Comparison of ENCODE assay signal across 18 mouse cellular contexts in genomic region chr5:12297331-12297730, GRCm38 (mm10).
"Had no signal": no experiment of that assay in that cellular context is flagged by ENCODE, and none has a peak within 500 bp of the region (broad histone marks: within the 10 kb centered on the region; RNA-seq: fewer than 3 reads in every experiment).

No protein-coding gene starts in this region.

- H3K36me3 ChIP-seq: liver, embryonic 13.5 days; midbrain, embryonic 12.5 days; midbrain, embryonic 15.5 days; neural tube, embryonic 13.5 days; stomach, embryonic 15.5 days had no signal

- H3K27ac ChIP-seq: layer of hippocampus, adult 2 months; left cerebral cortex, adult 2 months; liver, embryonic 13.5 days; midbrain, embryonic 12.5 days; midbrain, embryonic 15.5 days; neural tube, embryonic 13.5 days; stomach, embryonic 15.5 days had no signal

- DNase-seq: kidney, adult 18-20 months; kidney, adult 9 months; kidney, postnatal 14 days; layer of hippocampus, adult 9-11 months; layer of hippocampus, postnatal 36 days; liver, embryonic 13.5 days; lung, adult 2 months; lung, postnatal 14 days; lung, postnatal 4 days; right cerebral cortex, postnatal 25 days; spleen, adult 18-20 months; thymus, postnatal 36 days had no signal

- H3K9me3 ChIP-seq: liver, embryonic 13.5 days; midbrain, embryonic 12.5 days; midbrain, embryonic 15.5 days; neural tube, embryonic 13.5 days; stomach, embryonic 15.5 days had no signal

- H3K27me3 ChIP-seq: liver, embryonic 13.5 days; midbrain, embryonic 12.5 days; midbrain, embryonic 15.5 days; neural tube, embryonic 13.5 days; stomach, embryonic 15.5 days had no signal

- H3K9ac ChIP-seq: liver, embryonic 13.5 days; midbrain, embryonic 12.5 days; midbrain, embryonic 15.5 days; neural tube, embryonic 13.5 days; stomach, embryonic 15.5 days had no signal

- H3K4me2 ChIP-seq: liver, embryonic 13.5 days; midbrain, embryonic 12.5 days; midbrain, embryonic 15.5 days; neural tube, embryonic 13.5 days; stomach, embryonic 15.5 days had no signal

- H3K4me3 ChIP-seq: layer of hippocampus, adult 2 months; left cerebral cortex, adult 2 months; liver, embryonic 13.5 days; midbrain, embryonic 12.5 days; midbrain, embryonic 15.5 days; neural tube, embryonic 13.5 days; stomach, embryonic 15.5 days had no signal

- H3K4me1 ChIP-seq: liver, embryonic 13.5 days; midbrain, embryonic 12.5 days; midbrain, embryonic 15.5 days; neural tube, embryonic 13.5 days; stomach, embryonic 15.5 days had no signal

- ATAC-seq: midbrain, embryonic 15.5 days had no signal
